Mouse (Mus musculus): ENCODE measurements at regions not wholly inside any gene's neighbourhood (a gene's known extent, or its start where the extent isn't known, plus 50 kb on each side); places are given as distances from the start of the nearest gene placed in this dataset.

- TF ChIP-seq MYOG (IDR thresholded peaks at IDR 0.05; ENCODE audit: control insufficient read depth in 1 of 3, insufficient read depth in 1 of 3, insufficient read length in 2 of 3, low read depth in 2 of 3) (no peak), E2F4 (IDR thresholded peaks at IDR 0.05; ENCODE audit: insufficient read depth) (no peak), POLR2A (IDR thresholded peaks at IDR 0.05; ENCODE audit: insufficient read length, low read depth) (no peak), MAX (IDR thresholded peaks at IDR 0.05; ENCODE audit: low read depth) (no peak), MYOD1 (IDR thresholded peaks at IDR 0.05; ENCODE audit: control insufficient read depth in 1 of 3, insufficient read length in 2 of 3, low read depth in 2 of 3) (no peak)
Measured at GRCm38 (mm10) chr8:64497281-64498060, 195.4 kb downstream of the Cpe start.
